Mouse (Mus musculus) liver, embryonic 16.5 days (tissue): ENCODE data around the gene Smco4. TPM values are rescaled to one million over a fixed set of nuclear protein-coding genes. Genes with fewer than 3 reads are reported as not detected.

Experiments used
- polyA plus RNA-seq: library from polyadenylated mRNA; unstranded; fragments of >200 nt; fragmentation: Nextera tagmentation; extraction: Ambion mirVana; gene quantifications from 2 replicates; pipeline ENCODE4 v1.2.1, GENCODE M21; 2015

The Smco4 gene
- polyA plus RNA-seq, 1 experiment from 2014 or later, result 0.83 TPM

Other genes starting within 250 kb of the Smco4 start
- 12.4 and 13.4 TPM in 2 replicates for gene Med17, start 213.5 kb upstream of the Smco4 start, polyA plus RNA-seq
- gene Taf1d, start 187.2 kb upstream of the Smco4 start, polyA plus RNA-seq, result 21.3 and 21.5 TPM in 2 replicates
- 3.9 and 4.1 TPM in 2 replicates for gene 4931406C07Rik, start 187.0 kb upstream of the Smco4 start, polyA plus RNA-seq
- gene Cep295, start 135.6 kb upstream of the Smco4 start, polyA plus RNA-seq, result 6.8 and 6.9 TPM in 2 replicates
- gene Deup1, start 134.5 kb downstream of the Smco4 start, polyA plus RNA-seq, result 0.02 and 0.09 TPM in 2 replicates
- gene Slc36a4, start 216.3 kb downstream of the Smco4 start, polyA plus RNA-seq, result 1.5 and 1.7 TPM in 2 replicates